Mouse (Mus musculus) ES-E14 (cell line): Measurements from ENCODE around the gene Ccdc62.
A peak's percentile ranks its signal among the peaks of the same experiment; 100 is the strongest.

Experiments used
- HCFC1 ChIP-seq: IDR thresholded peaks from 2 replicates; pipeline ENCODE4 v1.6.1; 2012; ENCODE audit warnings: low read length, inconsistent platforms, borderline replicate concordance; ENCODE audit not compliant: insufficient read depth
- ZC3H11A ChIP-seq: IDR thresholded peaks from 2 replicates; pipeline ENCODE4 v1.6.1; 2012; ENCODE audit warnings: low read depth, mild to moderate bottlenecking, inconsistent platforms, low read length, borderline replicate concordance

DNA sequence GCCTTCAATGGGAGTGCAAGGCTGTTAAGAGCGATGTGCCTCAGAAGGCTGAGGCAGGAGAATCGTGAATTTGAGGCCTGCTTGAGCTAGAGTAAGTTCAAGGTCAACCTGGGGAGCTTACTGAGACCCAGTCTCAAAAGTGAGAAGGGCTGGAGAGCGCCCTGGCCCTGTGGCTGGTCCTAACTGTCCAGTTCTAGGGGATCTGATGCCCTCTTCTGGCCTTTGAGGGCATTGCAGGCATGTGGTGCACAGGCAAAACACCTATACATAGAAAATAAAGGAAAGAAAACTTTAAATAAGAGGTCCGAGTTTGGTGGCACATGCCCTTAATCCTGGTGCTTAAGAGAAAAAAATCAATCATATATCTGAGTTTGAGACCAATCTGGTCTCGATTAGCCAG is 62.3 kb downstream of the Ccdc62 start:
- peak; percentile 50; the same call in 1 of the 2 replicates for TF ChIP-seq ZC3H11A
- no peak for TF ChIP-seq HCFC1
